Mouse (Mus musculus) large intestine, adult 2 months (tissue): ENCODE measurements around the gene L3mbtl2. TPM values are rescaled to one million over a fixed set of nuclear protein-coding genes. Genes with fewer than 3 reads are reported as not detected.

ENCODE experiments used
- DNase-seq: peaks from one replicate; pipeline ENCODE4 v3.0.0-alpha.2; 2012; ENCODE audit warnings: low read depth, low spot score
- WGBS: fragments of 180-500 bp; shearing (Covaris S2); methylation state at CpG from one replicate; pipeline ENCODE4 v1.1.7; 2018; 5-methylcytosine and 5-hydroxymethylcytosine counted together
- polyA plus RNA-seq: library from polyadenylated mRNA; depleted of rRNA; stranded (reverse); fragments of >200 nt; gene quantifications from 2 replicates; pipeline ENCODE4 v1.2.3, GENCODE M21; 2012; rRNA removed

The L3mbtl2 gene
- polyA plus RNA-seq, 1 experiment = 14.7 TPM

DNA sequence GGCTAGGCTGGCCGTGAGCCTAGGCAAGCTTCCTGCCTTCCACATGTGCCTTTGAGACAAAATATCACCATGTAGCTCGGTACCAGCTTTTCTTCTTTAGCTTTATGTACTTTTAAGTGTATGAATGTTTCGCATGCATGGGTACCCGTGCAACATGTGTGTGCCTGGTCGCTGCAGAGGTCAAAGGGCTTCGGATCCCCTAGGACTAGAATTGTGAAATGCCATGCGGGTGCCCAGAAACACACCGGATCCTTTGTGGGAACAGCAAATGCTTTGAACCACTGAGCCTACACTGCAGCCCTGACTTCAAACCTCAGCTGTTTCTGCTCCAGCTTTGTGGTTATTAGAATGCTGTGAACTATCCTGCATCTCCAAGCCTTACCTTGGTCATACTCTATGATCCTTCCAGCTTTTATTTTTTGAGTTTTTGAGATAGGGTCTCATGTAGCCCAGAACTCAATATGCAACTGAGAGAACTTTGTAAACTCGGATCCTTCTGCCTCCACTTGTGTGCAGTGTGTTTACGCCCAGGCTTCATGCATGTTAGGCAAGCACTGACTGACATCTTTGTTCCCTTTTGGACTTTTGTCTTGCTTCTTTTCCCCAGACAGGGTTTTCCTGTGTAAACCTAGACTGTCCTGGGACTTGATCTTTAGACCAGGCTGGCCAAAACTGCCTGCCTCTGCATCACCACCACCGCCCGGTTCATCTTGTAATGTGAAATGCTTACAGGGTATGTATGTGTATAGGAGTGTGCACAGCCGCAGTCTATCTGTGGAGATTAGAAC, 38.8 kb downstream of the L3mbtl2 start:
- DNase-seq = no peak
- 88% methylated on average over 13 of the region's 13 CpGs for WGBS

DNA sequence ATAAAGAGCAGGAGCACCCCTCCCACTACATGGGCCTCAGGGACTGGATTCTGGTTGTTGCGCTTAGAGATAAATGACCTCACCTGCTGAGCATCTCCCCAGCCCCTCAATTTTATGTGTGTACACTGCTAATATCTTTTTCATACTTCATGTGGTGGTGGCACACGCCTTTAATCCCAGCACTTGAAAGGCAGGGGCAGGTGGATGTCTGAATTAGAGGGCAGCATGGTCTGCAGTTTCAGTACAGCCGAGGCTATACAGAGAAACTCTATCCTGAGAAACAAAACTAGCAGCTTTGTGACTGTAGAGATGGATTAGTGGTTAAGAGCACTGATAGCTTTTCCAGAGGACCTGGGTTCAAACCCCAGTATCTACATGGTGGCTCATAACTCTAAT, 39.4 kb downstream of the L3mbtl2 start:
- WGBS = 79% methylated on average over 3 of the region's 3 CpGs
- DNase-seq = no peak

DNA sequence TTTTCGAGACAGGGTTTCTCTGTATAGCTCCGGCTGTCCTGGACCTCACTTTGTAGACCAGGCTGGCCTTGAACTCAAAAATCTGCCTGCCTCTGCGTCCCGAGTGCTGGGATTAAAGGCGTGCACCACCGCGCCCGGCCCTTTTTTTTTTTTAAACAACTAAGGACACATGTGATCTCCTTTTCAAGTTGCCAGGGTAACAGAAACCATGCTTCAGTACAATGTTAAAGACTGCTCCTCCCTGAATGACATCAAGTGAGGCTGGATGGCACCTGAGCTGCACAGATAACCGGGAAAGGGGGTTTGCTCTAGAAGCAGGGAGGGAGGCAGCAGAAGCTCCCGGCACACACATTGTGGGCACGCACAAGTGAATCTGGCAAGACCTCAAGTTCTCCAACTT, 45.3 kb downstream of the L3mbtl2 start:
- DNase-seq = no peak
- WGBS = 88% methylated on average over 11 of the region's 11 CpGs

DNA sequence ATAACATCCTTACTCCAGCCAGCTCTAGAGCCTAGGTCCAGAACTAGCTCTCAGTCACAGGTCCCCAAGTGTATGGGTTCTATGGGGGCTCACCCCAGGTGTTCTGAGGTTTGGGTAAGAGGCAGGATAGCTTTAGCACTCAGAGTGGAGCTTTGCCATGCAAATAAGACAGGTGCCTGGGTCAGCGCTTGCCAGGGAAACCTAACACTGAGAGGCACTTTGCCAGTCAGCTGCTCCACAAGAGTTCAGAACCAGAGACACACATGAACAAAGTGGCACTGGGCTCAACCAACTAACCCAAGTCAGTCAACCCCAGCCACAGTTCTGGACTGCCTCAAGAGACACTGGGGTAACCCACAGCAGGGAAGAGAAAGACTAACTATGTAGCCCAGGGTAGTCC, 46.0 kb downstream of the L3mbtl2 start:
- DNase-seq = no peak
- 100% methylated on average over 1 of the region's 1 CpGs for WGBS

DNA sequence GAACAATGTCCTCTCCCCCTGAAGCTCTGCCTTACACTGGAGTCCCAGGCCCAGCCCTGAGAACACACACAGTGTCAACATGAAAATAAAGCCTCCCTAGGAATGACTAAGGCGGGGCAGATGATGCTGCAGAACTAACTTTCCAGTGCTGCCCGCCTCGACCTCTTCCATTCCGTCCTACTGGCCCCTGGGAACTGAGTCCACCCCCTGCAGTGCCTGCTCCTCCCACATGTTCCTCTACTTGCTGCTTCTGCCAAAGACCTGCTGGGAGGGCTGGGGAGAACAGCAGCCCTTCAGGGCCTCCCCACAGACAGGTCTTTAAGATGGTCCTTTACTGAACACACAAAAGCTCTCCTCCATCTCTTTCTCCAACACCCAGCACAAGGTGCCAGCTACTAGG, 47.1 kb downstream of the L3mbtl2 start:
- WGBS = 63% methylated on average over 4 of the region's 4 CpGs
- no peak for DNase-seq

DNA sequence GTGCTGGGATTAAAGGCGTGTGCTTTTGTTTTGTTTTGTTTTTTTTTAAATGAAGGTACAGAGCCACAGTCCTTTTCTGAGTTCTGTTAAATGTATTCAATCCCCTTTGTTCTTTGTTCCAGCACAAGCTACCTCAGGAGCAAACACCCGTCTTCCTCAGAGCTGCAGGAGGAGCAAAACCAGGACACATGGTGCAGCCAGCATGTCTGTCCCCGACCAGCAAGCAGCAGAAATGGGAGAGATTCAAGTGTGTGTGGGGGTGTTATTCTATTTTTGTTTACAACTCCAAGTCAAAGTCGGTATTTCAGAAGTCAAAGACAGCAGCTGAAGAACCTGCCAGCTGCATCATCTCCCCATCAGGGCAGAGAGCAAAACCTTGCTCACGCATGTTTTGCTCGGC, 50.1 kb downstream of the L3mbtl2 start:
- WGBS = 68% methylated on average over 6 of the region's 6 CpGs
- no peak for DNase-seq

DNA sequence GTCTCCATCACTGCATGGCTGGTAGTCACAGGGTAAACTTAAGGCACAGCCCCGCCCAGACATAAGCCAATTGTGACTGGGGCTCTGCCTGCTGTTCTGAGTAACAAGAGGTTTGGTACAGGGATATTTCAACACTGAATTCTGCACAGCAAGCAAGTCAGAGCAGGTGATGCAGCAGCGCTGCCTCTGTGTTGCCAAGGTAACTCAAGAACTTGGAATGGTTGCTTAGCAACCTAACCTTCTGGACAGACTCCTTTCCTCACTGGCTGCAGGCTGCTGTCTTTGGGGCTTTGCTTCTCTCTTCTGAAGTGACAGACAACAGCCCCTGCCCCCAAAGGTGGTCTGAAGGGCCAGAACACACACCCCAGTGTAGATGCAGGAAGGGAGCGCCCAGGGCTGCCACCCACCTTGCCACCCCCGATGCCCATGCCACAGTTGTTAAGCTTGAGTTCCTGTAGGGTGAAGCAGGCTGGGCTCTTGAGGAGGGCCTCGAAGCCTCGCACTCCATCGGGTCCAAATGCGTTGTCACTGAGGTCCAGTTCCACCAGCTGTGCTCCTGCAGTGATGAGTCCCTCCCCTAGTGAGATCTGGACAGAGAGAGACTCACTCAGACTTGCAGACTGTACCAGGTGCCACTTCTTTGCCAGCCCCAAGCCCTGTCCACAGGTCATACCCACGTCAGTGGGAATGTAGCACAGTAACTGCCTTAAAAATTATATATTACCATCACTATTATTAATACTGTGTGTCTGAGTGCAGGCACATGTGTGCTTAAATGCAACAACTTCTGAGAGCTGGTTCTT, 54.8 kb downstream of the L3mbtl2 start:
- 94% methylated on average over 9 of the region's 9 CpGs for WGBS
- no peak for DNase-seq

DNA sequence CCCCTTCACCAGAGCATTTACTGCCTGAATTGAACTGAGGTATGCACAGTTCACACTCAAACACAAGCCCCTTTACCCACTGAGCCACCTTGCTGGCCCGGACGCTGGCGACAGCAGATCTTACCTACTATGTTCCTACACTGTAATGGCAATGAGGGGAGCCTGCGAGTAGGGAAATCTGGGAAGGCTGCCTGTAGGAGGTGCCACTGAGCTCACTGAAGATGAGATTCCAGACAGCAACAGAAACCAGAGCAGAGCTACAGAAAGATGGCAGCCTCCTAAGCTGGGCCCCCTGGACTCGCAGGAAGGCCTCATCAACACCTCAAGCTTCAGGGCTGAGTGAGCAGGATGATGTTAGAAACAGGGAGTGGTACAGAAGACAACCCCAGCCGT, 55.4 kb downstream of the L3mbtl2 start:
- WGBS = 92% methylated on average over 6 of the region's 6 CpGs
- DNase-seq = no peak

DNA sequence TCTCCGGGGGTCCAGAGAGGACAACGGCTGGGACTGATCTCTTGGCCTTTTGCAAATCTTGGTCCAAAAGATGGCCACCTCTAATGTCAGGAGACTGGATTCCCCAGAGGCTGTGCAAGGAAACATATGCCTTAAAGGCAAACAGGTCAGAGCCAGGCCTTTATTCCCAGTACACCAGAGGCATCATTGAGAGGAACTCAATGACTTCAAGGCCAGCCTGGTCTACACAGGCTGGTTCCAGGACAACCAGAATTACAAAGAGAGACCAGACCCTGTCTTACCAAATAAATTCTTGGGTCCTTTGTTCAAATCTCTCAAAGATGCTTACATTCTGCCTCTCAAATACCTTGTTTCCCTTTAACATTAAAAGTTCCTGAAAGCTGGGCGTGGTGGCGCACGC, 58.7 kb downstream of the L3mbtl2 start:
- DNase-seq = no peak
- WGBS = 95% methylated on average over 5 of the region's 5 CpGs

DNA sequence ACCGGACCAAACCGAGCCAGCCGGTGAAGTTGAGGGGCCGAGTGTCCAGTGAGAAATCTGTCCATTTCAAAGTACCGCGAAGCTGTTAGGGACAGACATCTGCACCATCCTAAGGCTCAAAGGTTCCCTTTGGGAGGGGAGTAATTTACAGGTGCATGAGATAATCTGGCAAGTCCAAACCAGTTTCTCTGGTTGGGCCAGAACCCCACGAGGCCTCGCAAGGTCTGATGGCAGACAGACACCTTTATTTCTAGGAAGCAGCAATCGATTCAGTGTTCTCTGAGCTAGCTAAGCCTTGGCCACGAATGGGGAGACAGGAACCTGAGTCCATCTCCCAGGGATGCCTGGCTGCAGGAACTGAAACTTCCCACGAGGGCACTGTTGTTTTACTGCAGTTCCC, 60.0 kb downstream of the L3mbtl2 start:
- DNase-seq = no peak
- WGBS = 44% methylated on average over 11 of the region's 11 CpGs

DNA sequence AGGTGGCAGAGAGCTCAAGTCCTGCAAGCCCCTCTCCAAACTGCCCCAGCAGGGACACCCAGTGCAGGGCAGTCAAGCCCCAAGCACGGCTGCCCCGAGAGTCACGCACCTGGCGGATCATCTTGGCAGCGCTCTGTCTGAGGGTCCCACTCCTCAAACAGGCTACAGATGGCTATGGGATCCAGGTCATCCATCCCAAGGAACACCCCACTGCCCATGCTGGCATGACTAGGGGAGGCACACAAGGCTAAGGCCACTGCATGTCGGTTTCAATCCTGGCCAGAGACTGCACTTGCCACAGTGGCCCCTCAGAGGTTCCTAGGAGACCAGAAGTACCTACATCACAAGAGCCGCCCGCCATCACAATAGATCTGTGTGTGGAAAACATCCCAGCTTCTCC, 62.3 kb downstream of the L3mbtl2 start:
- WGBS = 97% methylated on average over 8 of the region's 8 CpGs
- DNase-seq = no peak

DNA sequence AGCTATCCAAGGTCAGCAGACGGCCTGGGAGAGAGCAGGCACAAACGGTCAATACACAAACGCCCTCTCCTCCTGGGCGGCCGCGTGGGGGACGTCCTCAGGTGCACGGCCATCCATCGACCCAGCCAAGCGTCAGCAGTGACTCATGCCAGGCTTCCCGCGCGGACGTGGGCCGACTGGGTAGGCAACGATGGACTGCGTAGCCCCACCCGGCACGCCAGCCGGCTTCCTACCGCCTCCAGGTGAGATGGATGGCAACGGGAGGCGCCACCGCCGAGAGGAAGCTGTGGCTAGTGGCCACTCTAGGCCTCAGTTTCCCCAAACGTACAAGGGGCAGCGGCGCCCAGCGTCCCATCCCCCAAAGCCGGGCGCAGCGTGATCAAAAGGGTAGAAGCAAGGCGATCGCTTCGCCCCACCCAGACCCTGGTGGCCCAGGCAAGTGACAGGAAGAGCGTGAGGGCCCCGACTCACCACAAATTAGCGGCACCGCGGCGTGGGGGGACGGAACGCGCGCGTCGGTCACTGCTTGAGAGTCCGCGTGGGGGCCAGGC, 65.6 kb downstream of the L3mbtl2 start:
- no peak for DNase-seq
- under 1% methylated on average over 49 of the region's 49 CpGs for WGBS

DNA sequence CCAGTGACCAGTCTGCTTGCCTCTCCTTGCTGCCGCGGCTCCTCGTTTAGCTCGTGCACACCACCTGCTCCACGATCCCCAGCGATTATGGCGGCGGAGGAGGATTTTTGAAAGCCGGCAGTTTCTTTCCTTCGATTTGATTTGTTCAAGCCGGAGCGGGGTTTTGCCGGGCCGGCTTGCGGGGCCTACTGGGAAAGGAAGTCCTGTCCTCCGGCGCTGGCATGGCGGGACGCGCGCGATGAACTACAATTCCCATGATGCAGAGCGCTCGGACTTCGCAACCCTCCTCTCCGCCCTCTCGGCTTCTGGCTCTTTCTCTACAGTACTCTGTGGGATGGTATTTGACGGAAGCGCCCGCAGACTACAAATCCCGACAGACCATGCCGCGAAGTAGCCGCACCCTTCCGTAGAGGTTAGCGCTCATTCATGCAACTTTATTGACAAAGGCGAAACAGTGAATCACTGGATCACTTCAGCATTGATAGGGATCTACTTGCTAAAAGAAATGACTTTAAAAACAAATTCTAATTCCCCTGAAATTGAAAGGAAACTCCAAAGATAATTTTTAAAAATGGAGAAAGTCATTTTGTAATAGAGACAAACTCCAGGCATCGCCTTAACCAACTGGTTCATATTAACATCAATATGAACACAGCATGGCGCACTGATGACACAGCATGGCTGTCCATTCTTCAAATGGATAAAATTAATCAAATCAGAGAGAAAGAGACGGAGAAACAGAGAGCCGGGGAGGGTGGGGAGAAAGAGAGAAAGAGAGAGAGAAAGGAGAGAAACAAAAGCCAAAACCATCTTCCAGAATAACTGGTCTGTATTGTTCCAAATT, 66.3 kb downstream of the L3mbtl2 start:
- DNase-seq = peak; percentile 99
- WGBS = 5% methylated on average over 41 of the region's 41 CpGs

DNA sequence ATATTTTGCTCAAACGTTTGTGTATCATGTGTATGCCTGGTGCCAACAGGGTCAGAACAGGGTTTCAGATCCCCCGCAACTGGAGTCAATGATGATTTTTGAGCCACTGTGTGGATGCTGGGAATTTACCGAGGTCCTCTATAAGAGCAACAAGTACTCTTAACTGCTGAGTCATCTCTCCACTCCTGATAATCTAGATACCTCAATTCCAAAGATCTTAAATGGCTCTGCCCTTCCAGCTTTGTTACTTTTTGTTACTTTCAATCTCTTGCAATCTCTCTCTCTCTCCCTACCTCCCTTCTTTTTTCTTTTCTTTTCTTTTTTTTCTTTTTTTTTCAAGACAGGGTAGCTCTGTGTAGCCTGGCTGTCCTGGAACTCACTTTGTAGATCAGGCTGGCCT, 71.4 kb downstream of the L3mbtl2 start:
- WGBS = 53% methylated on average over 3 of the region's 3 CpGs
- no peak for DNase-seq

Other genes starting within 250 kb of the L3mbtl2 start
- gene Rbx1, start 197.6 kb upstream of the L3mbtl2 start, polyA plus RNA-seq = 52.3 and 56.4 TPM in 2 replicates
- gene Ep300, start 78.5 kb upstream of the L3mbtl2 start, polyA plus RNA-seq = 17.0 and 31.3 TPM in 2 replicates
- 0.91 and 1.2 TPM in 2 replicates for gene Chadl, start 33.4 kb downstream of the L3mbtl2 start, polyA plus RNA-seq
- gene Zc3h7b, start 81.2 kb downstream of the L3mbtl2 start, polyA plus RNA-seq = 9.4 and 11.6 TPM in 2 replicates
- gene Rangap1, start 81.6 kb downstream of the L3mbtl2 start, polyA plus RNA-seq = 42.1 and 45.6 TPM in 2 replicates
- 5.9 and 11.3 TPM in 2 replicates for gene Tef, start 138.5 kb downstream of the L3mbtl2 start, polyA plus RNA-seq
- 16.5 and 29.7 TPM in 2 replicates for gene Tob2, start 194.9 kb downstream of the L3mbtl2 start, polyA plus RNA-seq
- 69.4 and 87.1 TPM in 2 replicates for gene Phf5a, start 208.0 kb downstream of the L3mbtl2 start, polyA plus RNA-seq
- gene Aco2, start 208.4 kb downstream of the L3mbtl2 start, polyA plus RNA-seq = 327 and 443 TPM in 2 replicates